Mouse (Mus musculus): ENCODE measurements around the gene Ptpn5. TPM values are rescaled to one million over a fixed set of nuclear protein-coding genes. Genes with fewer than 3 reads are reported as not detected.
A peak's percentile ranks its signal among the peaks of the same experiment; 100 is the strongest.

Ptpn5 gene
- polyA plus RNA-seq (2012; rRNA removed): 124 and 139 TPM in 2 replicates

DNA sequence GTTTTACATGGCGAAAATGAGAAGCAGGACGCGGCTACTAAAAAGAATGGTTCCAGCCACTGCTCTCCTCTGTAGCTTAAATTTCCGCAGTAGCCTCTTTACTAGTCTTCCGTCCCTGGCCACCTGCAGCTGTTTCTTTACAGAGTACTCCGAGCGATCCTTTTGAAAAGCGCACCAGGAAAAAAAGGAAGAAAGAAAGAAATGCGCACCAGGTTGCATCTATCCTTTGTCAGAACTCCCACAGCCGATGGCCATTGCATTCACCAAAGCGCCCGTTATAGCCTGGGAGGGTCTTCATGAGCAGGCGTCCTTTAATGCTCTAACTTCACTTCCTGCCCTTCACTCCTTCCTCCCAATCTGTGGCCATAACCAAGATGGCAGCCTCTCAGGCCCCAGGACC lies at the start of gene Ptpn5:
TSS of gene Ptpn5 (minus strand) at position 354 of the 400 bp plus-strand sequence.
- DNase-seq (ENCODE audit: extremely low spot score in 1 of 2, low spot score in 1 of 2): no peak

DNA sequence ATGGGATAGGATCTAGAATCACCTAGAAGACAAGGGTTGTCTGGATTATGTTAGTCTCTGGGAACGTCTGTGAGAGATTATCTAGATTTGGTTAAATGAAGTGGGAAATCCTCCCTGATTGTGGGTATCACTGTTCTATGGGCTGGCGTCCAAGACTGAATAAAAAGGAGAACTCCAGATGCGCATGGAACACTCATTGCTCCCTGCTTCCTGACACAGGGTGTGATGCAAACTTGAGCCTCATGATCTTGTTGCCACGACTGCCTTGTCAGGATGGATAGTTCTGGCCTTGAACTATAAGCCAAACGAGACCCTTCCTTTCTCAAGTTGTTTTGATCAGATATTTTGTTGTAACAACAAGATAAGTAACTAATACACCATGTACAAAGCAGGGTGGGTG lies 37.3 kb upstream of the Ptpn5 start:
- no peak for DNase-seq (ENCODE audit: extremely low spot score in 1 of 2, low spot score in 1 of 2)

DNA sequence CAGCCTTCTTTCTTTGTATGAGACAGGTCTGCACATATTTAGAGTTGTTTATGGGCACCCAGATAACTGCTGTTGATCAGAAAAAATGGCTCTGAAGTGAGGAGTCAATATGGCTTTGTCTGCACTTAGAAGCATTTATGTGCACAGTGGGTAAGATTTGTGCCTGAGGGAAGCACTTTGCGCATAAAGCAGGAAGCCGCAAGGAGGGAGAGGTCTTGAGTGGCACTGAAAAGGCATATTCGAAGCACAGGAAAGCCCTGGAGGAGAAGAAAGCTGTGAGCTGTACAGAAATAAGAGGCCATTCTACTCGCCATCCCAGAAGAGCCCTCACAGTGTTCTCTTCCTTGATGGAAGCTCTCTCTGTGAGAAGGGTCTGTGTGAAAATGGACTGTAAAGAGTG lies 31.5 kb upstream of the Ptpn5 start:
- DNase-seq (ENCODE audit: extremely low spot score in 1 of 2, low spot score in 1 of 2): no peak

DNA sequence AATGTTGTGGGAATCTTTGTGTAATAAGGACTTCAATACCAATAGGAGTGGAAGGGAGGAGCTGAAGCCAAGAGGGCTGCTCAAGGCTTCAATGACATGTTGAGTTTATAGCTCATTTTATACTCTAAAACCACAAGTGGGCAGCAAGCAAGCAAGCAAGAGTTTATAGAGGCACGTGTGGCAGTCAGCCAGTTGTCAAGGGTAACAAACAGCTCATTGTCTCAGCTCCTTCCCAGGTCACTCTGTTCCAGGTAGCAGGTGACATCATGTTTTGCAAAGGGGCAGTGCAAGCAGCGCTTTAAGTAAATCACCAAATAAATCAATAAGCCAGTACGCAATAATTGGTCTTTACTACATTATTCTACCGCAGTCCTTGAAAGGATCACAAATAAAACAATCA lies 29.7 kb upstream of the Ptpn5 start:
- no peak for DNase-seq (ENCODE audit: extremely low spot score in 1 of 2, low spot score in 1 of 2)

DNA sequence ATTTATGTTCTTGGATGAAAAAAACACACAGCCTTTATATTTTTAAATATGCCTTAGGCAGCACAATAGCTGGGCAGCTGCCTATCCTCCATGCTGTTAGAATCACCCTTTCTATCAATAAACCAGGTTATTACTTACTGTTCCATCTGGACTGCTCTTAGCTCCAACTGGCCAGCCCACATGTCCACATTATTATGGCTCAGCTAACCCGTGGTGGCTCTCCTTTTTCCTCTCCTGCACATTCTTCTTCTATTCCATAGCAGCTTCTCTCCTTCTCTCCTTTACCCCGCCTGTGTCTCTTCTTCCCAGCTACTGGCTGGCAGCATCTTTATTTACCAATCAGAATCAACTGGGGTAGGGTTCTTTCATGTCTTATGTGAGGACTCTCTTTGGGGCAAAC lies 25.0 kb upstream of the Ptpn5 start:
- DNase-seq (ENCODE audit: extremely low spot score in 1 of 2, low spot score in 1 of 2): no peak

DNA sequence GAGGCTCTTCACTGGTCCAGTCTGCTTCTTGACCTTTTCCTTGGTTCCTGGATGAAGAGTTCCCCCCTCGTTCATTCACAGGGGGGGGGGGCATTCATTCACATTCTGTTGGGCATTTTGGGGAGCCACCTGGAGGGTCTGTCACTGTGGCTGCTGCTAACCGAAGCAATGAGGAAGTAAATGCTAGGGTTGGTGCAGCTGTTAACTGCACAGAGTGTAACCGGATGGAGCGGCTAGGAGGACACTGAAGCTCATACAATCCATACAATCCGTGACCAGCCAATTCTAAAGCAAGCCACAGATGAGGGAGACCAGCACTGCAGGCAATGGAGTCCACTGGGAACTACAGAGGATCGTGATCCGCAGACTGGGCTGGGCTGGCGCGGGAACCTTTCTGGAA lies 24.3 kb upstream of the Ptpn5 start:
- no peak for DNase-seq (ENCODE audit: extremely low spot score in 1 of 2, low spot score in 1 of 2)

DNA sequence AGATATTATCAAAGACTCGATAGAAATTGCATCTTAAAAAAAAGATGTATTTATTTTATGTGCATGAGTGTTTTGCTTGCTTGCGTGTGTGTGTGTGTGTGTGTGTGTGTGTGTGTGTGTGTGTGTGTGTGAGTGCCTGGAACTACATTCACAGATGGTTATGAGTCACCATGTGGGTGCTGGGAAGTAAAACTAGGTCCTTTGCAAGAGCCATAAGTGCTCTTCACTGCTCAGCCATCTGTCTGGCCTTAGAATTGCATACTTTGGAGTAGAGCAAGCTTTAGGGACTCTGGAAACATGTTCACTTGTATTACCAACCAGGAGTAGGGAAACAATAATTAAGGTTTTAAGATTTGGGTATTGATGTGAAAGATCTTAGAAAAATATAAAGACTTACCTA lies 22.4 kb upstream of the Ptpn5 start:
- DNase-seq (ENCODE audit: extremely low spot score in 1 of 2, low spot score in 1 of 2): peak in 1 of 2 experiments; percentile 64

DNA sequence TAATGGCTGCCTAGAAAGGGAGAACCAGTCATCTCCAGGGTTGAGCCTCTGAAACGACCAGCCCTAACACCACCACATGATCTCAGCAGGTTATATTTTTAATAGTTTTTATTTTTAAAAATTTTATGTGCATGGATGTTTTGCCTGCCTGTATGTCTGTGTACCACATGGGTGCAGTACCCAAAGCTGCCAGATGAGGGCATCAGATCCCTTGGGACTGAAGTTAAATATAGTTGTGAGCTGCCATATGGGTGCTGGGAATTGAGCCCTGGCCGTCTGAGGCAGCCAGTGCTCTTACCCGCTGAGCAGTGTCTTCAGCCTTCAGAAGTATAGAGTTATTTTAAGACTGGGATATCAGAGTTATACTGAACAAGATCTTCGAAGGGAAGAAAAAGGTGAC lies 21.9 kb upstream of the Ptpn5 start:
- no peak for DNase-seq (ENCODE audit: extremely low spot score in 1 of 2, low spot score in 1 of 2)

DNA sequence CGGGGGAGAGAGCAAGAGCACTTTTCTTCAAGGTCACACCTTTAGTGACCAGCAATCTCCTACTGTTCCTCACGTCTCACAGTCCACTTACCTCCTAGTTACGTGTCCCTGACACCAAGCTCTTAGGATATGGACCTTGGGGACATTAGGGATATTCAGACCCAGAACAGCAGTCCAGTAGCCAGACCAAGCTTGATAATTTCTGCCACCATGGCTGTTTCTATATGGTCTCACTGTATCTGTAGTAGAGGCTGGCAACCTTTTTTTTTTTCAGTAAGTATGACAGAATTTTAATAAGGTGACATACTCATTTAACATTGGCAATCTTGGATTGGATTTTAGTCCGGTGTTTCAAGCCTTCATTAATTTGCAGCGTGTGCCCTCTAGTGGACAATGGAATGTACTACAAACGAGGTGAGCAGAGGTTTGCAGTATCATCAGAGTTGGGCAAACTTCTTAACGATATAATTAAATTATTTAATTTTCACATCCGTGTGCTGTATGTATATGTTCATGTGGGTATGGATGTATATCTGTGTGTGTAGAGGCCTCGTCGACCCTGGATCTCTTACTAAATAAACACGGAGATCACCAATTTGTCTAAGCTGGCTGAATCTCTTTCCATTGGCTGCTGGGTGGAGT lies 17.1 kb upstream of the Ptpn5 start:
- DNase-seq (ENCODE audit: extremely low spot score in 1 of 2, low spot score in 1 of 2): peak in 1 of 2 experiments; percentile 79

DNA sequence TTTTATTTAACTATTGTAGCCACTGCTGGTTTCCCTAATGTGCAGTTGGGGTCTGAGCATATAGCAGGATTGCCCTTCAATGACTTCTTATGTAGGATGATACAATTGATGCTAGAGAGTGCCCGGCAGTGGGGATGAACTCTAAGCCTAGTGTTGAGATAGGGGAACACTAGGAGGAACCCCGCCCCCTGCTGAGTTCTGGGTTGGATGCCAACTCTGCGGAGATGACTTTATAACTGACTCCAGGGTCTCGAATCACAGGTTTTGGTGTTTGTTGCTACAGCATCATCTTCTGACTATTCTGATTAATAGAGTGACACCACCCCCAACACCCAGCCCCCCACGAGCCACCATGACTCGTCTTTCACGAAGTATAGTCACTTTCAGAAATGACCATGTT lies 14.8 kb upstream of the Ptpn5 start:
- DNase-seq (ENCODE audit: extremely low spot score in 1 of 2, low spot score in 1 of 2): no peak

DNA sequence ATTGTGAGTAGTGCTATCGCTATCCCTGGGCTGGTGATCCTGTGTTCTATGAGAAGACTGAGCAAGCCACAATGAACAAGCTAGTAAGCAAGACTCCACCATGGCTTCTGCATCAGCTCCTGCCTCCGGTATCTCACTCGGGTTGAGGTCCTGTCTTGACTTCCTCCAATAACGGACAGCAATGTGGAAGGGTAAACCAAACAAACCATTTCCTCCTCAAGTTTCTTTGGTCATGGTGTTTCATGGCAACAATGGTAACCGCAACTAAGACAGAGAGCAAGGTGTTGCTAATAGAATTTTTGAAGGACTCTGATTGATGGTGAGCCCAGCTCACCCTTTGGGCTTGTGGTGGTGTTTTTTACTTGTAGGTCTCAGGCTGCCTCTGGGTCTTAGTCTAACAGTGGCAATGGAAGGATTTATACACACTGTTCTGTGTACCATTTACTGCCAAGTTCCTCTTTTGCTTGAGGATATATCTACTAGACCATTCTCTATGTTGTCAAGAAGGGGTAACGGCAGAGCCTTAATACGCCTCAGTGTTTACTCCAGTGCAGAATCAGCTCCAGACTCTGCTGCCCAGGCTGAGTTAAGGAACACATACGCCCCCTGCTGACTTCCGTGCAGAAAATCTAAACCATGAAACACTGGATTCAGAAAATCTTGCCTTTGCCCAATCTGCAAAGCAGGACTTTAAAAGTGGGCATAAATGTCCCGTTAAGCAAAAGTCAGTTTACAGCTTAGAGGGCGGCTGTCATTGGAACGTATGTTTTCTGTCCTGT lies 12.7 kb upstream of the Ptpn5 start:
- DNase-seq (ENCODE audit: extremely low spot score in 1 of 2, low spot score in 1 of 2): peak in 1 of 2 experiments; percentile 78

DNA sequence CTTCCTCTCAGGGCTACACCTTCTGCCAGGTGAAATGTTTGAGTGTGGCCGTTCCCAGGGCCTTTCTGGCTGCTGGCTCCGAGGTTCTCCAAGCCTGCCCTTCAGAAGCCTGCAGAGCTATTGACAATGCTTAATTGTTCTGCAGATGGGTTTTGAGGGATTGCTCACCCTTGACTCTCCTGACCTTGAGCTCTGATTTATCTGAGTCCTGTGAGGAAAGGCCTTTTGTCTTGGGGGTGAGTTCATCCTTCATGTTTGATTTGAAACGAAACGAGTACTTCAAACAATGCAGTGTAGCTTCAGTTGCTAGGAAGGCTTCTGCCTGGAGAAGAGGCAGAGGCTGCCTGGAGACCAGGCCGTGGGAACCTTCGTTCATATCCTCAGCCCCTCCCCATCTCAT lies 10.8 kb upstream of the Ptpn5 start:
- no peak for DNase-seq (ENCODE audit: extremely low spot score in 1 of 2, low spot score in 1 of 2)

DNA sequence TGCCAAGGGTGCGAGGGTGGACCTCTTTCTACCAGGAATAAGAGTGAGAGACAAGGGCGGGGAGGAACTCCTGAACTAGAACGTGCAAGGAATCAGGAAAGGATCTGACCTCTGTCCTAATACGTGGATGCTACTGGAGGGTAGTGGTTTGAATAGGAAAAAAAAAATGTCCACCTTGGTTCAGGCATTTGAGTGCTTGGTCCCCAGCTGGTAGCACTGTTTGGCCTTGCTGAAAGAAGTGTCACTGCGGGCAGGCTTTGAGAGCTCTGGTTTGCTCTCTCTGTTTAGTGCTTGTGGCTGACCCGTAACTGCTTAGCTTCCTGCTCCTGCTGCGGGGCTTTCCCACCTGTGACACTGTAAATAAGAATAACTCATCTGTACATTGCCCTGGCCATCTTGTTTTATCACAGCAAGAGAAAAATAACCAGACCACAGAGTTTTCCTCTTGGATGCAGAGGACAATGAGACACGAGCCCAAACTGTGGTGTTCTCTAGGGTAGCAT lies 6.4 kb upstream of the Ptpn5 start:
- DNase-seq (ENCODE audit: extremely low spot score in 1 of 2, low spot score in 1 of 2): no peak

DNA sequence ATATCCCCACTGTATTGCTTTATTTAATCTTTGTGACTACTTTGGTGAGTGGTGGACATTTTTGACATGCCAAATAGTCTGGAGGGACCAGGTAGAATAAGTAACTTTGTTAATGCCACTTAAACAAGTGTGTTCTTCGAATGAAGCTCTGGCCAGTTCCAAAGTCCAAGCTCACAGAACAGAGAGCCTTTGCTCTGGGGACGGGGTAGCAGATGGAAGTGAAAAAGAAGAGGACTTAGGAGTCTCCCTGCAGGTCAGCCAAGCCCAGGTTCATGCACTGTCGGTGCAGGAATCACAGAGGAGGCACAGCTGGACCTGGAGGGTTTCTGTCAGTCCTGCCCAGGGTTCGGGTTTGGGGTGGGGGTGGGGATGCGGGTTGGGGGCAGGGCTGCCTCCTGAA lies 1.1 kb upstream of the Ptpn5 start:
- no peak for DNase-seq (ENCODE audit: extremely low spot score in 1 of 2, low spot score in 1 of 2)

DNA sequence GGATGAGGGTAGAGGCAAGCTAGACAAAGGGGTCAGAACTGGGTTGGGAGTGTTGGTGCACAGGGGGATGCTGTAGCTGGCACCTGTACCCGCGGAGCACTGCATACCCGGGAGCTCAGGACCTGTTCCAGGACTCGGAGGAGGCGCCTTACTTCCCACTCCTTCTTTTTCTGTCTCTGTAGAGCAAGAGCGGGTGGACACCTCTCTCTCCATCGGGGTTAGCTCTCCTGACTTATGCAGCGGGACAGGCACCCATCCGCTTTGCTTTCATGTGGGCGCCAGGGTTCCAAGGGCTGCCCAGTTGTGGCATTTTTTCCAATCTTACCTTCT lies 588 bp downstream of the Ptpn5 start:
- peak in 1 of 2 experiments; percentile 65 for DNase-seq (ENCODE audit: extremely low spot score in 1 of 2, low spot score in 1 of 2)

DNA sequence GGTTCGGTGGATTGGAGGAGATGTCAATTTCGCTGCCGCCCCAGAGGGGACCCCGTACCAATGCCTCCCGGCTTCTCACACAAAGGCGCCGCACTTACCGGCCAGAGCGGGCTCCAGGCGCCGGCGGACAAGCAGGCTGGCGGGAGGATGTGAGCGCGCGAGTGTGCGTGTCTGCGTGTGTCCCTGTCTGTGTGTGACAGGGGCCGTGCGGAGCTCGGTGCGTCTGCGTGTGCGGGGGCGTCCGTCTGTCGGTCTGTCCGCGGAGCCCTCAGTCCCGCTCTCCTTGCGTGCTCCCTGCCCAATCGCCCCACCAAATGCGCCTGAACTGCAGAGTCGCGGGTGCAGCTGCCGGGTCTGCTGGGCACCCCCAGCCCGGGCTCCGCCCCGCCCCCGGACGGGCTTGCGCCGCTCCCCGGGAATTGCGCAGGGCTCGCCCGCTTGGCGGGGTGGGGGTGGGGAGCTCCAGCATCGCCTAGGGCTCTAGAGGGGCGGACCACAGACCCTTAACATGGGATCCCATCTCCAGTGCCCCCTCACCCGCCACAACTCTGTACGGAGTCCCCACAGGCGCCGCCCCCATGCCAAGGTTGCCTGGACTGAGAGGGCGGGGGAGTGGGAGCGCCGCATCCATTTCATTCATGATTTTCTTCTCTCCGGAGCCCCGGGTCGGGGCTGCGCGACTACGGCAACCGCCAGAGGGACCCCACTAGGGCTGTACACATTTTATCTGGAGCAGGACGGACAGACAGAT lies 1.1 kb downstream of the Ptpn5 start:
- DNase-seq (ENCODE audit: extremely low spot score in 1 of 2, low spot score in 1 of 2): peak; percentile 51 to 65

DNA sequence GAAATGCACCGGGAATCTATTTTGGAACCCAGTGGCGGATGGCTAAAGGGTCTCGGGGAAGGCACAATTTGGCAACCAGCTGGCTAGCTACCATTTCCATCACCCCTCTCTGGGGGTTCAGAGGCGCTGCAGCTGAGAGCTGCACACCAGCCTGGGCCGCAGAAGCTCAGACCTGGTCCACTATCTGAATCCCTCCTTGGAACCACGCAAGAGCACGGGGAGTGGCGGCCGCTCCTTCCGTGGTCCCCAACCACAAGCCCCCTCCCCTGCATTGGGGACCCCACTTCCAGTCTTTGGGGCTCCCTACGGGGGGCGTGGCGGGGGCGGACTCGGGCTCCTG lies 1.7 kb downstream of the Ptpn5 start:
- DNase-seq (ENCODE audit: extremely low spot score in 1 of 2, low spot score in 1 of 2): no peak

DNA sequence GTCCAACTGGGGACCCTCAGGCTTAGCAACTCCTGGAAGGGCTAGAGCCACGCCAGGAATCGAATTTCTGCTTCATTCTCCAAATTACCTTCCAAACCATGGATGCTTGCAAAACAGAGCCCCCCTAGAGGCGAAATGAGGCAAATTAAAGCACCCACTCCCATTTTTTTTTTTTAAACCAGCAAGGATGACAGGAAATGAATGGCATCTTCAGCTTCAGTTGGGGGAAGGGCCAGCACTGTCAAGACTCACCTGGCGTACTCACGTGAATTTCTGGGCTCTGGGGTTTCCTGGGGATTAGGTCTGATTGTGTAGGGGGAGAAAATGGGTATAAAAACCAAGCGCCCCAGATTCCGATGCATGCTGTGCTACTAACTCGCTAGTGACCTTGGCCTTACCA lies 2.2 kb downstream of the Ptpn5 start:
- DNase-seq (ENCODE audit: extremely low spot score in 1 of 2, low spot score in 1 of 2): no peak

DNA sequence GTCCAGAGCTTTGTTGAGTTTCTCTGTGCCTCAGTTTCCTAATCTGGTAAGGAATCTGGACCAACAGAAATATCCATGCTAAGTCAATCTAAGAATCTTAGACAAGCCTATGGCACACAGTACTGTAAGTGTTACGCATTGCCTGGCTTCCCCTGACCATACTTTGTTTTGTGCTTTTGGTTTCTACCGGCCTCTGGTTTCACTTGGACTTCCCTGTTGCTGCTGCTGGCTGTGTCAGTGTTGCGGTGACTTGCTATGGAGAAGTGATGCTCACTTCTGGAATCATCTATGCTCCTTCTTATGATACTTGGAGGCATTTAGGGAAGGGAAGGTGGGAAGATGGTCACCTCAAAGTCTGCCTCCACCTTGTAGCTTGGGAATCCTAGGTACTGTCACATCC lies 11.5 kb downstream of the Ptpn5 start:
- no peak for DNase-seq (ENCODE audit: extremely low spot score in 1 of 2, low spot score in 1 of 2)

DNA sequence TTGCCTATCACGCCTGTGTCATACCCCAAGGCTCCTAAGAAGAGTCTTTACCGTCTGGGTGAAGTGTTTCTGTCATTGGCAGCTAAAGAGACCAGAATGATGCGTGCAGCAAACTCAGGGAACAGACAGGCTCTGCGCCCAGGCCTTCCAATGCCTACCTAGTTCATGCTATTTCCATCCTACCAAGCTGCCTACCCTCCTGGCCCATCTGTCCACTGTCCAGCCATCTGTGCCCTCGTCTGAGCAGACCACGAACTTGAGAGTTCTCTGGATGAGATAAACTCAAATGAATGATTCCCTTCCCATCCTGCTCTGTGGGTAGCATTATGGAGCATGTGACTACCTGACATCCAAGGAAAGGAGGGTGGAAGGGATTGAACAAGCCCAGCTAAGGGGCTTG lies 16.8 kb downstream of the Ptpn5 start:
- DNase-seq (ENCODE audit: extremely low spot score in 1 of 2, low spot score in 1 of 2): peak in 1 of 2 experiments; percentile 47

DNA sequence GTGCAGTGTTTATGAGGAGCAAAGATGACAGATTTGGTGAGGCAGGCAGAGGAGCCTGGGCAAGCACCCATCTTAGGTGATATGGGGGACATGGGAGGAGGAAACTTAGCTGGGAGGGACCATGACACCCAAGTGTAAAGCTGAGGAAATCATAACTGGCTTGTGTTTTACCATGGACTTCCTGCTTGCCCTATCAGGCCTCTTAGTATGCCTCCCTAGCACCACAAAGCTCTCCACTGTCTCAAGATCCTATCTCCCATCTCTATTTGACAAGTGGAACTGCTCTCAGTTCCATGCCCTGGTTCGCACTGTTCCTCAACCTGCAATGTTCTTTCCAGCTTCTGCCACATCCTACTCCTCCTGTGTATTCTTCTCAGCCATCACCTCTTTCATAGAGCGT lies 18.0 kb downstream of the Ptpn5 start:
- no peak for DNase-seq (ENCODE audit: extremely low spot score in 1 of 2, low spot score in 1 of 2)

DNA sequence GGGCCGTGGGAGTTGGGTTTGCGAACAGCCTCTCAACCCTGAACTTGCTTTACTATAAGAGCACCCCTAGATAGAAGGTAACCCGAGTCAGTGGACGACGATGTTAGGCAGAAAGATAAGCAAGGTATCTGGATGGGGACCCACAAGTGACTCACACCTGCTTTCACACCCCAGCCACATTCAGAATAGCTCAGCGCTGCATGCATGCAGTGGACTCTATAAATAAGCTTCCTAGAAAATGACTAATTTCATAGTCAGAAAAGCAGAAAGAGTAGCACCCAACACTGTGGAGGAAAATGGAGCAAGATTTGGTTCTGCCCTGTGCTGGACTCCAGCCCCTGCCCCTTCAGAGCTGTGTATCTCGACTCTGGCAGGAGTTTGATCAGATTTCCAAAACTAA lies 20.1 kb downstream of the Ptpn5 start:
- DNase-seq (ENCODE audit: extremely low spot score in 1 of 2, low spot score in 1 of 2): peak; percentile 61 to 75
